In the genomic region with DNA sequence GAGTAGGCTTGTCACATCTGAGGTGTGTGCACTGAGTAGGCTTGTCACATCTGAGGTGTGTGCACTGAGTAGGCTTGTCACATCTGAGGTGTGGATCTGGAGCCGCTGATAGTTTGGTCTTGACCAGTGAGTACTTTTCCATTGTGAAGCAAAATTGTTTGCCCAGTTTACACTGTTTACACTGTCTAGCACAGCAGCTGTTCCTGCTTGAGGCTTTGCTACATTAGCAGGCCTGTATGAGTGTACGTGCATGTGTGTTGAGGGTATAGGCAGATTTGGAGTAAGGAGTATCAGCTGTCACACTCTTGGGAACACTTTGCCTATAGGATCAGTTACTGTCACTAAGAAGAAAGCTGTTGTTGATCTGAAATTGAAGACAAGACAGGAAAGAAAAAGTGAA, we compare ENCODE assay signal across 17 mouse cellular contexts. TPM values are rescaled to one million over a fixed set of nuclear protein-coding genes. Genes with fewer than 3 reads are reported as not detected.
DNase-seq lines count a peak whose midpoint lies in the region; ATAC-seq and TF ChIP-seq lines count a peak whose summit lies in the region.
"Had no signal": no experiment of that assay in that cellular context is flagged by ENCODE, and none has a peak within 500 bp of the region (broad histone marks: within the 10 kb centered on the region; RNA-seq: fewer than 3 reads in every experiment).

No protein-coding gene starts in this region.

- peaks cover 33% of the 10 kb centered on the region for H3K36me3 ChIP-seq in forebrain, embryonic 13.5 days (ENCODE audit: poor library complexity, severe bottlenecking)
- H3K36me3 ChIP-seq in forebrain, embryonic 12.5 days (replicated peaks), result peaks cover 24% of the 10 kb centered on the region
- H3K36me3 ChIP-seq in kidney, postnatal 0 days (ENCODE audit: insufficient read depth, low read length), result peaks cover 13% of the 10 kb centered on the region; the same call in 1 of the 2 replicates
- H3K36me3 ChIP-seq in midbrain, embryonic 11.5 days (ENCODE audit: control insufficient read depth, insufficient read depth, low read length), result no peaks in the 10 kb centered on the region; the same call in 1 of the 2 replicates
- peaks cover 67% of the 10 kb centered on the region for H3K36me3 ChIP-seq in midbrain, embryonic 10.5 days

- H3K9me3 ChIP-seq in forebrain, embryonic 13.5 days (replicated peaks), result no peaks in the 10 kb centered on the region
- no peaks in the 10 kb centered on the region for H3K9me3 ChIP-seq in forebrain, embryonic 12.5 days
- H3K9me3 ChIP-seq in kidney, postnatal 0 days (replicated peaks; ENCODE audit: low read length), result no peaks in the 10 kb centered on the region
- H3K9me3 ChIP-seq in midbrain, embryonic 11.5 days (ENCODE audit: control insufficient read depth, low read length), result no peaks in the 10 kb centered on the region
- H3K9me3 ChIP-seq in midbrain, embryonic 10.5 days (replicated peaks), result no peaks in the 10 kb centered on the region
- H3K9me3 ChIP-seq: embryonic facial prominence, embryonic 13.5 days; heart, embryonic 12.5 days; liver, embryonic 15.5 days; midbrain, embryonic 13.5 days had no signal

- peaks cover 10% of the 10 kb centered on the region; the same call in 1 of the 2 replicates for H3K4me1 ChIP-seq in forebrain, embryonic 13.5 days
- no peaks in the 10 kb centered on the region for H3K4me1 ChIP-seq in forebrain, embryonic 12.5 days
- no peaks in the 10 kb centered on the region for H3K4me1 ChIP-seq in kidney, postnatal 0 days (replicated peaks; ENCODE audit: insufficient read depth, low read length)
- H3K4me1 ChIP-seq in midbrain, embryonic 11.5 days (ENCODE audit: control insufficient read depth, insufficient read depth, low read length), result no peaks in the 10 kb centered on the region
- no peaks in the 10 kb centered on the region for H3K4me1 ChIP-seq in midbrain, embryonic 10.5 days
- H3K4me1 ChIP-seq: midbrain, embryonic 13.5 days had no signal

- H3K4me3 ChIP-seq in forebrain, embryonic 13.5 days, result no peak overlapping the region
- no peak overlapping the region for H3K4me3 ChIP-seq in forebrain, embryonic 12.5 days (replicated peaks)
- no peak overlapping the region for H3K4me3 ChIP-seq in kidney, postnatal 0 days (replicated peaks; ENCODE audit: low read depth, low read length)
- H3K4me3 ChIP-seq in midbrain, embryonic 11.5 days (ENCODE audit: low read depth, low read length), result no peak overlapping the region
- no peak overlapping the region for H3K4me3 ChIP-seq in midbrain, embryonic 10.5 days
- H3K4me3 ChIP-seq: embryonic facial prominence, embryonic 13.5 days; heart, embryonic 12.5 days; liver, embryonic 15.5 days; midbrain, embryonic 13.5 days had no signal

- WGBS in forebrain, embryonic 13.5 days, result 80% methylated on average over 2 of the region's 2 CpGs
- WGBS in forebrain, embryonic 12.5 days, result 85% methylated on average over 2 of the region's 2 CpGs
- WGBS in kidney, postnatal 0 days, result 64% methylated on average over 2 of the region's 2 CpGs
- 85% methylated on average over 2 of the region's 2 CpGs for WGBS in midbrain, embryonic 11.5 days
- 89% methylated on average over 2 of the region's 2 CpGs for WGBS in midbrain, embryonic 10.5 days

- no peak for DNase-seq in kidney, postnatal 0 days (ENCODE audit: low spot score)
- no peak for DNase-seq in kidney, postnatal 4 days
- DNase-seq in midbrain, embryonic 11.5 days (ENCODE audit: low spot score, missing footprints), result no peak
- no peak for DNase-seq in midbrain, embryonic 10.5 days (ENCODE audit: low spot score)
- no peak for DNase-seq in cerebellum, postnatal 10 days
- DNase-seq: adrenal gland, postnatal 36 days; cerebellum, postnatal 14 days; gastrocnemius, postnatal 36 days; kidney, postnatal 14 days; thymus, postnatal 25 days had no signal

- no peaks in the 10 kb centered on the region for H3K27me3 ChIP-seq in forebrain, embryonic 13.5 days
- no peaks in the 10 kb centered on the region for H3K27me3 ChIP-seq in forebrain, embryonic 12.5 days
- no peaks in the 10 kb centered on the region for H3K27me3 ChIP-seq in kidney, postnatal 0 days (ENCODE audit: insufficient read depth, low read length)
- no peaks in the 10 kb centered on the region for H3K27me3 ChIP-seq in midbrain, embryonic 11.5 days (ENCODE audit: control insufficient read depth, insufficient read depth, low read length)
- H3K27me3 ChIP-seq in midbrain, embryonic 10.5 days (ENCODE audit: low read depth, poor library complexity, severe bottlenecking), result no peaks in the 10 kb centered on the region
- H3K27me3 ChIP-seq: embryonic facial prominence, embryonic 13.5 days; heart, embryonic 12.5 days; liver, embryonic 15.5 days; midbrain, embryonic 13.5 days had no signal

- TF ChIP-seq CTCF in kidney, postnatal 0 days (IDR thresholded peaks at IDR 0.05; ENCODE audit: low read depth), result no peak

- H3K27ac ChIP-seq in forebrain, embryonic 13.5 days, result no peak overlapping the region
- no peak overlapping the region for H3K27ac ChIP-seq in forebrain, embryonic 12.5 days
- 0 out of 2 replicates have a peak overlapping the region, but pooled peaks have one; percentile 47 for H3K27ac ChIP-seq in kidney, postnatal 0 days
- no peak overlapping the region for H3K27ac ChIP-seq in midbrain, embryonic 11.5 days (ENCODE audit: low read depth, low read length)
- no peak overlapping the region for H3K27ac ChIP-seq in midbrain, embryonic 10.5 days (replicated peaks)
- H3K27ac ChIP-seq: embryonic facial prominence, embryonic 13.5 days; liver, embryonic 15.5 days; midbrain, embryonic 13.5 days had no signal

- H3K4me2 ChIP-seq in forebrain, embryonic 13.5 days, result no peak overlapping the region
- no peak overlapping the region for H3K4me2 ChIP-seq in forebrain, embryonic 12.5 days
- no peak overlapping the region for H3K4me2 ChIP-seq in kidney, postnatal 0 days (ENCODE audit: low read length)
- H3K4me2 ChIP-seq in midbrain, embryonic 11.5 days, result no peak overlapping the region
- H3K4me2 ChIP-seq: embryonic facial prominence, embryonic 13.5 days; heart, embryonic 12.5 days; liver, embryonic 15.5 days; midbrain, embryonic 13.5 days had no signal

- 0 out of 2 replicates have a peak, but pooled peaks have one; percentile 51 for ATAC-seq in forebrain, embryonic 13.5 days
- no peak for ATAC-seq in forebrain, embryonic 12.5 days (ENCODE audit: low FRiP score)
- ATAC-seq in kidney, postnatal 0 days (replicated peaks; ENCODE audit: low FRiP score, low read depth), result no peak; the same call in 1 of the 2 replicates
- peak; percentile 38; the same call in 1 of the 2 replicates for ATAC-seq in midbrain, embryonic 11.5 days (ENCODE audit: low FRiP score)
- ATAC-seq in erythroblast, adult 5-6 weeks (replicated peaks; ENCODE audit: low FRiP score, poor library complexity, severe bottlenecking), result no peak
- ATAC-seq: midbrain, embryonic 13.5 days had no signal

- no peak overlapping the region for H3K9ac ChIP-seq in forebrain, embryonic 13.5 days
- H3K9ac ChIP-seq in forebrain, embryonic 12.5 days, result no peak overlapping the region
- H3K9ac ChIP-seq in kidney, postnatal 0 days (ENCODE audit: low read depth, low read length), result no peak overlapping the region
- H3K9ac ChIP-seq in midbrain, embryonic 11.5 days (ENCODE audit: low read length), result no peak overlapping the region
- H3K9ac ChIP-seq: embryonic facial prominence, embryonic 13.5 days; heart, embryonic 12.5 days; liver, embryonic 15.5 days; midbrain, embryonic 13.5 days had no signal

RNA-seq across cellular contexts. Expression of a gene that starts 21.6 kb away (rescaled TPM):
- polyA plus RNA-seq in forebrain, embryonic 13.5 days (2015; fragmentation: Nextera tagmentation; extraction: Ambion mirVana), result 35.4 and 39.6 TPM in 2 replicates
- polyA plus RNA-seq in forebrain, embryonic 12.5 days (2016; fragmentation: Nextera tagmentation; extraction: Ambion mirVana), result 50.5 and 52.2 TPM in 2 replicates
- 18.7 and 19.7 TPM in 2 replicates for polyA plus RNA-seq in kidney, postnatal 0 days (2015; fragmentation: Nextera tagmentation; extraction: Ambion mirVana)
- polyA plus RNA-seq in midbrain, embryonic 11.5 days (2014; fragmentation: Nextera tagmentation; extraction: Ambion mirVana), result 22.8 and 23.2 TPM in 2 replicates
- polyA plus RNA-seq in midbrain, embryonic 10.5 days (2016; fragmentation: Nextera tagmentation; extraction: Ambion mirVana), result 34.9 and 42.7 TPM in 2 replicates
- 14.2 and 22.1 TPM in 2 replicates for total RNA-seq in erythroblast, adult 5-6 weeks (2015; ENCODE audit: low replicate concordance)
- 9.8 and 11.4 TPM in 2 replicates for total RNA-seq in erythroblast, adult 5-6 weeks (2017; ENCODE audit: low replicate concordance)

Comparison
In these comparisons a context has a peak if more than half of its experiments do, and no peak if none do; other contexts are left out.
1. ATAC-seq: peak in forebrain, embryonic 13.5 days (single experiment) and midbrain, embryonic 11.5 days (single experiment); none in forebrain, embryonic 12.5 days (single experiment), kidney, postnatal 0 days (single experiment) and erythroblast, adult 5-6 weeks (single experiment).